Mouse (Mus musculus): ENCODE measurements around the gene Stk35. TPM values are rescaled to one million over a fixed set of nuclear protein-coding genes. Genes with fewer than 3 reads are reported as not detected.
"Not testable (repeated sequence)": the region's sequence is repeated elsewhere in the genome, so short reads cannot be mapped to it uniquely, and the experiment has no call there.

Gene Stk35
- total RNA-seq, 2 experiments from 2014 or later = 26.1 to 26.2 TPM

GRCm38 (mm10) chr2:129832993-129833392 lies 32.7 kb downstream of the Stk35 start:
- DNase-seq (ENCODE audit: extremely low spot score in 1 of 2, low spot score in 1 of 2) = no peak

DNA sequence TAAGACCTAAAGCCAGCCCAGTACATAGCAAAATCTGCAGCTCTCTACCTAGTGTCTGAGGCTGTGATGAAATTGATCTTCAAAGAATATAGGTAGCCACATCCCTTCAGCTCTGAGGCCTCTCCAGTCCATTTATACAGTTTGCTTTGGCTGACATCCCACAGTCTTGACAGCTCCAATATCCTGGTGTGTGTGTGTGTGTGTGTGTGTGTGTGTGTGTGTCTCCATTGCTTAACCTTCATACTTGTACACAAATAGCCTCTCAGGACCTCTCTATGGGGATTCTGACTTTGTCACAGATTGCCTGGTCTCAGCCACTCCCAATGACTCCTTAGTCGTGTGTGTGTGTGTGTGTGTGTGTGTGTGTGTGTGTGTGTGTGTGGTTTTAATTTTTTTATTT lies 33.9 kb downstream of the Stk35 start:
- DNase-seq (ENCODE audit: extremely low spot score in 1 of 2, low spot score in 1 of 2) = no peak

GRCm38 (mm10) chr2:129834881-129835280 lies 34.6 kb downstream of the Stk35 start:
- DNase-seq (ENCODE audit: extremely low spot score in 1 of 2, low spot score in 1 of 2) = no peak

DNA sequence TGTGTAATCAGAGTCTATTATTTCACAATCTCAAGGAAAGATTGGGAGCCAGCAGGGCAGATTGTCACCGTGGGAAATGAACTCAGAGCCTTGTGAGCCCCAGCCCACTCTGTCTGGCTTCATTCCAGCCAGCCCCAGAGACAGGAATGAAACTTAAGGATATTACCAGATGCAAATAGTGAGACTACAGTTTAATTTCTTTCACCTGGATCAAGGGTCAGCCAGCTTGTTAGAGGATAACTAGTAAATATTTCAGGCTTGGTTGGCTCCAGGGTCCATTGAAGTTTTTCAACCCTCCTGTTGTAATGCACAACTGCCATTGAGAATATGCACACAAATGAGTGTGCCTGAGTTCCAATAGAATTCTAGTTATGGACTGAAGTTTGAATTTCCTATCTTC lies 36.6 kb downstream of the Stk35 start:
- no peak for DNase-seq (ENCODE audit: extremely low spot score in 1 of 2, low spot score in 1 of 2)

GRCm38 (mm10) chr2:129838321-129838720 lies 38.0 kb downstream of the Stk35 start:
- DNase-seq (ENCODE audit: extremely low spot score in 1 of 2, low spot score in 1 of 2) = no peak

GRCm38 (mm10) chr2:129845826-129846225 lies 45.5 kb downstream of the Stk35 start:
- no peak for DNase-seq (ENCODE audit: extremely low spot score in 1 of 2, low spot score in 1 of 2)

DNA sequence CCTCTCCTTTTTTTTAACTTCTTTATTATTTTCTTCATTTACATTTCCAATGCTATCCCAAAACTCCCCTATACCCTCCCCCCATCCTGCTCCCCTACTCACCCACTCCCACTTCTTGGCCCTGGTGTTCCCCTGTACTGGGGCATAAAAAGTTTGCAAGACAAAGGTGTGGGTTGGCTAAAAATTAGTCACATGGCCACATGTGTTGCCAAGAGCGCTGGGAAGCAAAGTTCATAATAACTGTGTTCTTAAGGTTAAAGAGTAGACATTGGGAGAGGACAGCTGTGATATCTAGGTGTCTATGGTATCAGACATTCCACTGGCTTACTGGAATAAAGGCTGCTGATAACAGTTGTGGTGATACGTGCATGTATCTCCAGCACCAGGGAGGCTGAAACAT lies 46.2 kb downstream of the Stk35 start:
- DNase-seq (ENCODE audit: extremely low spot score in 1 of 2, low spot score in 1 of 2) = no peak

DNA sequence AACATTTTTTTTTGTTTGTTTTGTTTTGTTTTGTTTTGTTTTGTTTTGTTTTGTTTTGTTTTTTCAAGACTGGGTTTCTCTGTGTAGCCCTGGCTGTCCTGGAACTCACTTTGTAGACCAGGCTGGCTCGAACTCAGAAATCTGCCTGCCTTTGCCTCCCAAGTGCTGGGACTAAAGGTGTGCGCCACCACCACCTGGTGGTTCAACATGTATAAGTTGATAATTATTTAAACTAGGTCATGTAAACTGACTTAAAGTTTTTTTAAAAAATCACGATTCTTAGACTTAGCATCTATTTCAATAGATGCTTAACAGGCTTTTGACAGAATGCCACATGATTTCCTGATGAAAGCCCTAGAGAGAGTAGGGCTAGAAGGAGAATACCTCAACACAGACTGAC lies 48.8 kb downstream of the Stk35 start:
- DNase-seq (ENCODE audit: extremely low spot score in 1 of 2, low spot score in 1 of 2) = not testable (repeated sequence)

GRCm38 (mm10) chr2:129851512-129851911 lies 51.2 kb downstream of the Stk35 start:
- DNase-seq (ENCODE audit: extremely low spot score in 1 of 2, low spot score in 1 of 2) = no peak

- DNase-seq (ENCODE audit: extremely low spot score in 1 of 2, low spot score in 1 of 2) = no peak
Observed at GRCm38 (mm10) chr2:129863256-129863655, 62.9 kb downstream of the Stk35 start.

DNA sequence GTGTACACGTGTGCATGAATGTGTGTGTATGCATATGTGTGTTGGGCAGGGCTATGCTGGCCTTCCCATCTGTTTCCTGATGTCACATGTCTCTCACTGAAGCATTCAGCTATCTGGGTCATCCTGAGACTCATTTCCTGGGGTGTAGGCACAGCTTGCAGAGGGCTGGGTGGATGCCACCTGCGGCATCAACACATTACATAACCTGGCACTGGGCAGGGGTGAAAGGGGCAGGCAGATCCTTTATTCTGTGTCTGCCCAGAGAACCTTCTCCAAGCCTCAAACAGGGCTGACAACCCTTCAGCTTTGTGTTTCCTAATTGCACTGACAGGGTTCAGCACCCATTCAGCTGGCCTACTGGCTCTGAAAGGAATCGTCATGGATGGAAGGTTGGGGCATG lies 64.6 kb downstream of the Stk35 start:
- DNase-seq (ENCODE audit: extremely low spot score in 1 of 2, low spot score in 1 of 2) = no peak

DNA sequence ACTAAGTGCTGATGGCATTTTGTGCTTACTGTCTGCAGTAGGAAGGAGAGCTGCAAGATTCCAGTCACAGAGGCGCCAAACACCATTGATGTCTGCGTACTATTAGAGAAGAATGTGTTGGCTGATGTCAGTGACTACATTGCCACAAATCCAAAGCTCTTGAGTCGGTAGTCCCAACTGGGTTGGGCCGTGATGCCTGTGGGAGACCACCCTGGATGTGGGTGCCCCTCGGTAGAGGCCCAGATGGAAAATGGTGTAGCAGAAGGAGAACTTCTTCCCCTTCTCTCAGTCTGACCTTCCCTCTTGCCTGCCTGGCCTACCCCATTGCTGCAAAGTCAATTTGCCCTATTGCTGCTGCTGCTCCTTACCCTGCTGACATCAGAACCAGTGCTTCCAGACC lies 68.8 kb downstream of the Stk35 start:
- DNase-seq (ENCODE audit: extremely low spot score in 1 of 2, low spot score in 1 of 2) = no peak

GRCm38 (mm10) chr2:129871246-129871645 lies 70.9 kb downstream of the Stk35 start:
- no peak for DNase-seq (ENCODE audit: extremely low spot score in 1 of 2, low spot score in 1 of 2)

DNA sequence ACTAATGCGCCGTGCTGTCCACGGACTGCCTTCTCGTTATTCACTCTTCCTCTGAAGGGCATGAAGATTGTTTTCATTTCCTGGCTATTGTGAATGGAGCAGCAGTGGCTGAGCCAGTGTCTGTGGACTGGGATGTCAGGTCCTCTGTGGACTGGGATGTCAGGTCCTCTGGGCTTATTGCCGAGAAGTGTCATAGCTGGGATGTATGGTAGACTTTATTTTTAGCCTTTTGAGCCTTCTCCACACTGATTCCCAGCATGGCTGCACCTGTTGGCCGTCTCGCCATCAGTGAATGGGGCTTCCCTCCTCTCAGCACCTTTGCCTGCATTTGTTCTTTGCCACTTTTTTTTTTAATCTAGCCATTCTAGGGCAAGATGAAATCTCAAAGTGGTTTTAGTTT lies 71.8 kb downstream of the Stk35 start:
- DNase-seq (ENCODE audit: extremely low spot score in 1 of 2, low spot score in 1 of 2) = no peak

GRCm38 (mm10) chr2:129873489-129873888 lies 73.2 kb downstream of the Stk35 start:
- peak; percentile 84 to 90 for DNase-seq (ENCODE audit: extremely low spot score in 1 of 2, low spot score in 1 of 2)

DNA sequence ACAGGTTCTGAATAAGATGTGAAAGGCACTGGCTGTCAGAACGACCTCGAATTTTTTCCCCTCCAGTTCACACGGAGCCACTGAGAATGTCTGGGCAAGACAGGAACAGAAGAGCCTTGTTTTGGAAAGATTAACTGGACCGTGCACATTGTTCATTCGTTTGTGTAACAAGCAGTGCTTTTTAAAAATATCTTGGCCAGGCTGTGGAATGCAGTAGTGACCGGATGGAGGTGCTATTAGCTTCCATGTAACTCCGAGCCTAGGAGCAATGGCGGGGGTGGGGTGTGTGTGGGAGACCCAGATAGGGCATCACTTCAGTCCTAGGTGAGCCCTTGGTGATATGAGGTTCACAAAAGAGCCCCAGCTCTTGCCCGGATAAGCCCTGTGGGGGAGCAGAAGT lies 73.8 kb downstream of the Stk35 start:
- DNase-seq (ENCODE audit: extremely low spot score in 1 of 2, low spot score in 1 of 2) = no peak

GRCm38 (mm10) chr2:129874509-129875095 lies 74.3 kb downstream of the Stk35 start:
- DNase-seq (ENCODE audit: extremely low spot score in 1 of 2, low spot score in 1 of 2) = no peak

DNA sequence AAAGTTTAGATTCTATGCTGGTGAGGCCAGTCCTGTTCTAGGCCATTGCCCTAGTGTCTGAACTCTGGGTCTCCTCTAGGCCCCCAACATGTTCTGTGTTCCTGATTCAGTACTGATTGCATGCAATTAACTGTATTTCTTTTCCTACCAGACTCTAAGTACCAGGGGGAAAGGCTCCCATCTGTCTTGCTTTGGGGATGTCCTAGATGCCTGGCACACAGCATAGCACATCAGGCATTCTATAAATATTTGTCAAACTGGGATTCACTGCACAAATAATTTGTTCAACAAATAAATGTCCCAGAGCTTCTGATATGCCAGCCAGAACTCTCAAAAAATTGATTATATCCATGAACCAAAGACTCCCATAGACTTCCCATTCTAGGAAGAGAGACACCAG lies 76.6 kb downstream of the Stk35 start:
- DNase-seq (ENCODE audit: extremely low spot score in 1 of 2, low spot score in 1 of 2) = no peak

DNA sequence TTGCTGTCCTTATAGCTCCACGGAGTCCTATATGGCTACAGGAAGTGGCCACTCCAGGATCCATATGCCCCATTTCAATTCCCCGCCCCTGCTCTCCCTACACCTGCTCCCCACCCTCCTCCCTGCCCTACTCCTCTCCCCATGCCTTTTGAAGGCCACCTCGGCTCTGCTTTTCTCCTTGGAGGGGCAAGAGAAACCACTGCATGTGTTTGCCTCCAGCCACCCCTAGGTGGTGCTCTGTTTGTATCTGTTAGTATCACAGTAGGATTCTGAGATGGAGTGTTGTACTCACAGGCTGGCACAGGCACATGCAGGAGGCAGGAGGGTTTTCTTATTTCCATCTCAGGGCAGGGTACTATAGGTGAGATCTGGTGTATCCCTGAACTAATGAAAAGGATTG lies 79.5 kb downstream of the Stk35 start:
- DNase-seq (ENCODE audit: extremely low spot score in 1 of 2, low spot score in 1 of 2) = peak in 1 of 2 experiments; percentile 59

DNA sequence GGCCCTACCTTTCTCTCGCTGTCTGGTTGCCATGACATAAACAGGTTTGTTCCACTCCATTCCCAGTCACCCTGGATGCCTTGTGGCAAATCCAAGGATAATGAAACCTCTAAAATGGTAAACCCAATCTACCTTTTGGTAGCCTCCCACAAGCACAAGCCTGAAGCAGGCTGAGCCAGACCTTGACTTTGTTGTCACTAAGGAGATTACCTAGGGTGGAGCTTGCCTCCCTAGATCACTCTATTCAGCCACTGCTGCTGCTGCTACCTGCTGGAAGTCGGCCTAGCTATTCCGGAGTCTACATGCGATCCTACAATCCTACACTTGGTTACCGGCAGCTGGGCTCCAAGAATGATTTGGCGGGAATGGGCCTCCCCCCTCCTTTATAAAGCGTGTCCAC lies 79.9 kb downstream of the Stk35 start:
- no peak for DNase-seq (ENCODE audit: extremely low spot score in 1 of 2, low spot score in 1 of 2)

GRCm38 (mm10) chr2:129881886-129882285 lies 81.6 kb downstream of the Stk35 start:
- DNase-seq (ENCODE audit: extremely low spot score in 1 of 2, low spot score in 1 of 2) = no peak

Data from layer of hippocampus, postnatal 25 days (tissue).